Mouse (Mus musculus): ENCODE data around the gene Rab11fip3.

The Rab11fip3 gene

DNA sequence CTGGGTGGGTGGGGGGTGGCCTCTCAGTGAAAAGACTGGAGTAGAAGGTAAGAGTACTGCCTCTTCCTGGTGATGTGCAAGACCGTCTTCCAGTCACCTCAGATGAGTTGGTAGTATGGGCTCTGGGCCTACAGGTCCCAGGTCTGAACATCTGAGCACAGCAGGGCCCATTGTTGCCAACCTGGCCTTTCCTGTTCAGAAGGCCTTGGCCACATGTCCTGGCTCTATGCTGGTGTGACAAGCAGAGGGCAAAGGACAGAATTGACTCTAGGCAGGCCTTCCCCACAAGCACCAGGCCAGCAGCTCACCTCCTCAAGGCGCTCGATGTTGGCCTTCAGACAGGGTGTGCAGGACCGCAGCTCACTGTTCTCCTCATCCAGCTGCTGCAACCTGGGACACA lies 77.1 kb downstream of the Rab11fip3 start:
- no peak for DNase-seq (ENCODE audit: low spot score in 2 of 2)

DNA sequence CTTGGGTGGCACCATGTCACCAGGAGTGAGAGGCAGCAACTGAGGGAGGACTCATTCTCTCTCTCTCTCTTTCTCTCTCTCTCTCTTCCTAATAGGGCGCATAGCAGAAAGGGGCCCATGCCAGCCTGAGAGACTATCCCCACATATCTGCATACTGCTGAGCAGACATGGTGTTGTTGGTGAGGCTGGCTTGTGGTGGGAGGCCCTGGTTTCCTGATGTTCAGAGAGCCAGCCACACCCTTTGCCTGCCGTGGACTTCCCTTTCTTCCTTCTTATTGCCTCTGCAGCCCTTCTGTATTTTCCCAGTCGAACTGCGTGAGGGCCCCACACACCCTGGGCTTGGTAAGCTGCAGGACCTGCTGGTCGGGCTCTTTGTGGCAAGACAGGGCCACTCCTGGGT lies 79.0 kb downstream of the Rab11fip3 start:
- no peak for DNase-seq (ENCODE audit: low spot score in 2 of 2)

GRCm38 (mm10) chr17:25985306-25986294 lies 83.8 kb downstream of the Rab11fip3 start, which contains the start of gene Capn15:
Capn15 (minus strand) TSS chr17:25985796.
- DNase-seq (ENCODE audit: low spot score in 2 of 2) = peak; percentile 78 to 92

GRCm38 (mm10) chr17:25984556-25985305 lies 84.6 kb downstream of the Rab11fip3 start:
- no peak for DNase-seq (ENCODE audit: low spot score in 2 of 2)

DNA sequence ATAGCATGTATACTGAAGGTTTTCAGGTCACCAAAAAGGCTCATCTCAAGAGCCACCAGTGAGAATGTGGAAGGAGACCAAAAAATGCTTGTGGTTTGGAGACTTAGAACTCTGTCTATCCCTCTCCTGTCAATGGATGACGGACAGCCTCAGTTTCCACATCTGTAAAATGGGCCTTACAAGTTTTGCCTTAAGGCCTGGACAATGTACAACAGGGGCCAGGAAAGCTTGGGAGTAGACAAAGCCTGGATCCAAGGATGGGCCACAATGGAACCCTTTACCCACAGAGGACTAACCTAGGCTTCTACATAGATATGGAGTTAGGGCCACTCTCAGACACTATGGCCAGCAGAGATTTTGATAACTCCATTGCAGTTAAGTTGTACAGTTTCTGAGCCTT lies 85.3 kb downstream of the Rab11fip3 start:
- DNase-seq (ENCODE audit: low spot score in 2 of 2) = no peak

DNA sequence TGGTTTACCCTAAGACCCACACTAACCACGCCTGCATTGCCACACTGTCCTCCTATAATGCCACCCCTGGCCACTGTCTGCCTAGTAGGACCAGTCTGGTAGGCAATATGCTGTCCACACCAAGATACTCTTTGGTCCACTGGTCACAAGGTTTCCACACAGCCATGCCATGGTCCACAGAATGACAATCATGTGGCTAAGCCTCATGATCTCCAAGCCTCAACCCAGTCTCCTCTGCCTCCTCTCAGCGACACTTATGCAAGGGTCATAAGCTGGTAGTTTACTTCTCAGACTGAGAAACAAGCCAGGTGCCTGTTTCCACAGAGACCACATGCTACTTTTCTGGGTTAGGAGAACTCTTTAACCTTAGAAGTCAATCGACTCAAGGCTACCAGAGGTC lies 86.4 kb downstream of the Rab11fip3 start:
- DNase-seq (ENCODE audit: low spot score in 2 of 2) = no peak

DNA sequence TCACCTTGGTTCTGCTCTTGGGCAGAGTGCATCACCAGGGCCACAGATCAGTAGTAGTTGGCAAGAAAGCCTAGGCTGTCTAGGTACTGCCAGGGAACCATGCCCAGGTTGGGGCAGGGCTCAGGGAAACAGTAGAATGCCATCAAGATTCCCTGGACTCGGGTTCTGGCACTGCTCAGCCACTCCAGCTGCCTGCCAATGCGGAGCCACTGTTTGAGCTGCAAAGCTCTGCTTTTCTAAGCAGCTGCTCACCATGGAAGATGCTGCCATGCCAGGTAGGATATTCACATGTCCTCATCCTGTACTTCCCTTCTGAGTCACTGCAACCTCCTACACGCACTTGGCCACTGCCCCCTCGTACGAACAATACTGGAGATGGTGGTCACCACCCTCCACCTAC lies 88.5 kb downstream of the Rab11fip3 start:
- peak in 1 of 2 experiments; percentile 38 for DNase-seq (ENCODE audit: low spot score in 2 of 2)

GRCm38 (mm10) chr17:25979829-25980738 lies 89.3 kb downstream of the Rab11fip3 start:
- DNase-seq (ENCODE audit: low spot score in 2 of 2) = no peak

DNA sequence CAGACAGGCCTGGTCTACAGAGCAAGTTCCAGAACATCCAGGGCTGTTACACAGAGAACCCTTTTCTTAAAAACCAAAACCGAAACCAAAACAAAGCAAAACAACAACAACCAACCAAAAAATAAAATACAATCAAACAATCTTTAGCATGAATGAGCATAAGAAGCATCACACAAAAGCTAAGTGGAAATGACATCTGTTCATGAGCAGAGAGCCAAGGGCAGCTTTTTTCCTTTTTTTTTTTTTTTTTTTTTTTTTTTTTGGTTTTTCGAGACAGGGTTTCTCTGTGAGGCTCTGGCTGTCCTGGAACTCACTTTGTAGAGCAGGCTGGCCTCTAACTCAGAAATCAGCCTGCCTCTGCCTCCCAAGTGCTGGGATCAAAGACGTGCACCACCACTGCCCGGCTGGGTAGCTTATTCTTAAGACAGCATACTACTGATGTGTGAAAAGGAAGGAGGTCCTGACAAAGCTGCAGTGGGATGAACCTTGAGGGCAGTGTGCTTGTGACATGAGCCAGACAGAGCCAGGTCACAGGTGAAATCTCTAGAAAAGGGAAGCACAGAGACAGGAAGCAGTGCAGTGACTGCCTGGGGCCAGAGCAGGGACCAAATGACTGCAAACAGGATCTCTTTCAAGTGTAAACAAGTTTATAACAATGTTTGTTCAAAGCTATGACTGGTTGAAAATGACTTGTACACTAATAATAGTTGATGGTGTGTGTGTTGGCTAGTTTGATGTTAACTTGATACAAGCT lies 98.2 kb downstream of the Rab11fip3 start:
- DNase-seq (ENCODE audit: low spot score in 2 of 2) = no peak

GRCm38 (mm10) chr17:25970448-25970847 lies 98.9 kb downstream of the Rab11fip3 start:
- peak in 1 of 2 experiments; percentile 45 for DNase-seq (ENCODE audit: low spot score in 2 of 2)

DNA sequence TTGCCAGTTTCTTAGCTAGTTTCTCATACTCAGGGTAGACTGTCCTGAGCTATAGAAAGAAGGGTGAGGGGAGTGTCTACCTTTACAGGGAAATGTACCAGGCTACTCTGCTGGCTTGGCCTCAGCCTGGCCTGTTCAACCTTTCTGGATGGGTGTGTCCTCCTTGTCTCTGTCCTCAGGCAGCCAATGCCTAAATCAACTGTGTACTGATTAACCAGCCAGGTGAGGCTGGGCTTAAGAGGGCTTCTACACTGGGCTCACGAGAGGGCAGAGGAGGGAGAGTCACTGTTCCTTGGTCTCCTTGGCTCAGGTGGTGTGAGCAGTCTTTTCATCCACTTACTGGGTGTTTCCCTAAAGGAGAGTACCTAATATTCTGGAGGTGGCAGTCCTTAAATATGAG lies 101.2 kb downstream of the Rab11fip3 start:
- DNase-seq (ENCODE audit: low spot score in 2 of 2) = no peak

GRCm38 (mm10) chr17:25967652-25968051 lies 101.7 kb downstream of the Rab11fip3 start:
- no peak for DNase-seq (ENCODE audit: low spot score in 2 of 2)

DNA sequence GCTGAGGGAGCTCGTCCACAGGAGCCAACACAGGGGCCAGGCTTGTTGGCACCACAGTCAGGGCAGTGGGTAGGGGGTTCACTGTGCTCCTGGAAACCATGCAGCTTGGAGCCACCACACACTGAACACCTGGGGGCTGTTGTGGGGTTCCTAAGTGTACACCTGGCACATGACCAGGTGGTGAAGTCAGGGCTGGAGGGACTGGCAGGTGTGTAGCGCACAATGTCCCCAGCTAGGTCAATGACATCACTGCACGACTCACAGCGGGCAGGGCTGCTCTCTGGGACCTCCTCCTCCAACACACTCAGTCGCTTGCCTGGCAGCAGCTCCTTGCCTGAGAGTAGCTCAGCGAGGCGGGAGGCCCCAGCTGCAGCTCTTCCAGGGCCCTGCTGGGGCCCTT lies 105.1 kb downstream of the Rab11fip3 start:
- no peak for DNase-seq (ENCODE audit: low spot score in 2 of 2)

- no peak for DNase-seq (ENCODE audit: low spot score in 2 of 2)
These were observed 106.9 kb downstream of the Rab11fip3 start for GRCm38 (mm10) chr17:25962413-25962905.

- no peak for DNase-seq (ENCODE audit: low spot score in 2 of 2)
These were observed 107.8 kb downstream of the Rab11fip3 start for GRCm38 (mm10) chr17:25961566-25961965.

GRCm38 (mm10) chr17:25959630-25960467 lies 109.5 kb downstream of the Rab11fip3 start:
- no peak for DNase-seq (ENCODE audit: low spot score in 2 of 2)

DNA sequence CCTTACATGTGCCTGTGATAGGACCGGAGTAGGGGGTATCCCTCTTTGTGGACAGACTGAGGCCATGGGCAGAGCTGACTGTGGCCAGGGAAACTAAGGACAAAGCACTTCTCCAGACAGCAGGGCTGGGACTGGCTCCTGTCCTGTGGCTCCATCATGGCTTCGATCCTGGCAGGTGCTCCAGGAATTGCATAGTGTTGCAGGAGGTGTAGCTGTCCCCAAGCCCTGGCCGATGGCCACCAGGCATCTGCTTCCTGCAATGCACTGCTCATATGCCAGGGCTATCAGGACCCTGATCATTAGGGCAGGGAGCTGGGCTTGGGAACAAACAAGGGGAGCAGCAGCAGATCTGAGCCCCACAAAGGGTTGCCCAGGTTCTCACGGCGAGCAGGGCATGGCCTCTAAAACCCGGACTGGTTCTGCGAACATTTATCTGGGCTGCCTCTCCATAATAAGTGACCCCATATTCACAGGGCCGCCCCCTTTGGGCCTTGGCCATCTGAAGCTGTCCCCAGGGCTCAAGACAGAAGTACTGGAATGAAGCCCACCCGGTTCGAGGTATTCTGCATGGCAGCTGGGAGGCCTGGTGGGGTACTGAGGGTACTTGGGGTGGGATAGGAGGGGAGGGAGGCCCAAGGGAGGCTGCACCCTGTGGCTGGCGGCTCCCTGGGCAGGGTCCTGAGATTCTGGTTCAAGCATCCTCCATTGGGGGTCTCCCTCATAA lies 110.4 kb downstream of the Rab11fip3 start:
- no peak for DNase-seq (ENCODE audit: low spot score in 2 of 2)

GRCm38 (mm10) chr17:25957586-25958051 lies 111.7 kb downstream of the Rab11fip3 start:
- DNase-seq (ENCODE audit: low spot score in 2 of 2) = peak in 1 of 2 experiments; percentile 72

- DNase-seq (ENCODE audit: low spot score in 2 of 2) = no peak
These were observed 112.7 kb downstream of the Rab11fip3 start for GRCm38 (mm10) chr17:25956631-25957030.
